Mouse (Mus musculus) C2C12 (cell line): ENCODE data around the gene Ssbp1. TPM values are rescaled to one million over a fixed set of nuclear protein-coding genes. Genes with fewer than 3 reads are reported as not detected.

Experiments used
- H3K27me3 ChIP-seq: one replicate; pipeline ENCODE4 v1.6.1; 2011; ENCODE audit not compliant: control insufficient read depth, insufficient read depth, insufficient read length
- H3K36me3 ChIP-seq: one replicate; pipeline ENCODE4 v1.6.1; 2011; ENCODE audit not compliant: control insufficient read depth, insufficient read depth
- H3K4me3 ChIP-seq: one replicate; pipeline ENCODE4 v1.5.1; 2011; ENCODE audit warnings: mild to moderate bottlenecking, control low read depth; ENCODE audit not compliant: poor library complexity, insufficient read depth, severe bottlenecking
- H3K79me2 ChIP-seq: one replicate; pipeline ENCODE4 v1.6.1; 2011; ENCODE audit not compliant: control insufficient read depth, insufficient read depth
- H3K79me3 ChIP-seq: one replicate; pipeline ENCODE4 v1.6.1; 2011; ENCODE audit warnings: low read depth, control low read depth
- H3ac ChIP-seq: one replicate; pipeline ENCODE3; 2011; ENCODE audit warnings: low read depth; ENCODE audit not compliant: control insufficient read depth, insufficient read length
- CEBPB ChIP-seq: IDR thresholded peaks from one replicate; pipeline ENCODE4 v1.6.1; 2011; ENCODE audit warnings: low read depth, mild to moderate bottlenecking, control low read depth, moderate library complexity
- CTCF ChIP-seq: IDR thresholded peaks from one replicate; pipeline ENCODE4 v1.5.1; 2011; ENCODE audit not compliant: control insufficient read depth, insufficient read depth, insufficient read length
- FOSL1 ChIP-seq: IDR thresholded peaks from one replicate; pipeline ENCODE4 v1.8.0; 2011; ENCODE audit warnings: mild to moderate bottlenecking, low read length; ENCODE audit not compliant: poor library complexity, insufficient read depth, severe bottlenecking
- MAX ChIP-seq: IDR thresholded peaks from one replicate; pipeline ENCODE4 v1.6.1; 2011; ENCODE audit warnings: mild to moderate bottlenecking, control low read depth
- MYOD1 ChIP-seq: IDR thresholded peaks from one replicate; pipeline ENCODE4 v1.6.1; 2011; ENCODE audit warnings: low read depth; ENCODE audit not compliant: control insufficient read depth, insufficient read length
- MYOG ChIP-seq: IDR thresholded peaks from one replicate; pipeline ENCODE4 v1.6.1; 2011; ENCODE audit not compliant: control insufficient read depth, insufficient read length; ENCODE audit errors: extremely low read depth
- USF1 ChIP-seq: IDR thresholded peaks from one replicate; pipeline ENCODE4 v1.6.1; 2011; ENCODE audit warnings: low read depth, mild to moderate bottlenecking, control low read depth, moderate library complexity
- polyA plus RNA-seq: library from polyadenylated mRNA; unstranded; fragments of >200 nt; fragmentation: generic; extraction: Trizol; gene quantifications from one replicate; pipeline ENCODE4 v1.2.1, GENCODE M21; 2012; ENCODE audit warnings: missing spikeins

Ssbp1 gene
- polyA plus RNA-seq, 1 experiment, result 40.5 TPM

GRCm38 (mm10) chr6:40479705-40480104 is 8.6 kb downstream of the Ssbp1 start:
- Histone ChIP-seq H3K27me3 (no peaks in the 10 kb centered on the region), H3K79me3 (no peaks in the 10 kb centered on the region), H3K36me3 (peaks cover 88% of the 10 kb centered on the region), H3K4me3 (no peak overlapping the region), H3ac (no peak overlapping the region), H3K79me2 (no peaks in the 10 kb centered on the region)
- no peak for TF ChIP-seq FOSL1
- TF ChIP-seq MYOG, result no peak
- no peak for TF ChIP-seq USF1
- TF ChIP-seq CEBPB, result no peak
- TF ChIP-seq CTCF, result no peak
- no peak for TF ChIP-seq MYOD1
- TF ChIP-seq MAX, result no peak

- no peak for TF ChIP-seq MAX
- no peak for TF ChIP-seq MYOD1
- TF ChIP-seq MYOG, result no peak
- TF ChIP-seq FOSL1, result no peak
- TF ChIP-seq CTCF, result no peak
- Histone ChIP-seq H3K79me2 (no peaks in the 10 kb centered on the region), H3K27me3 (no peaks in the 10 kb centered on the region), H3K36me3 (peaks cover 80% of the 10 kb centered on the region), H3ac (no peak overlapping the region), H3K79me3 (no peaks in the 10 kb centered on the region), H3K4me3 (no peak overlapping the region)
These were observed 11.2 kb downstream of the Ssbp1 start for GRCm38 (mm10) chr6:40482318-40482717.

GRCm38 (mm10) chr6:40490933-40491332 is 19.8 kb downstream of the Ssbp1 start, which contains the start of gene Tas2r137:
Gene Tas2r137 (plus strand): TSS chr6:40491233.
- no peak within 1 kb of the TSS for H3ac ChIP-seq
- H3K36me3 ChIP-seq, result peaks cover 3% of the 10 kb centered on the region
- TF ChIP-seq FOSL1, result no peak
- no peak for TF ChIP-seq MAX
- no peak for TF ChIP-seq MYOD1
- TF ChIP-seq USF1, result no peak
- no peak for TF ChIP-seq MYOG
- no peak for TF ChIP-seq CEBPB
- no peak for TF ChIP-seq CTCF
- H3K4me3 ChIP-seq, result no peak within 1 kb of the TSS
- H3K79me2 ChIP-seq, result no peaks in the 10 kb centered on the region
- H3K27me3 ChIP-seq, result no peaks in the 10 kb centered on the region
- no peaks in the 10 kb centered on the region for H3K79me3 ChIP-seq

- H3K79me3 ChIP-seq, result no peaks in the 10 kb centered on the region
- TF ChIP-seq CEBPB (no peak), FOSL1 (no peak), USF1 (no peak), MYOD1 (no peak), CTCF (no peak), MAX (no peak), MYOG (no peak)
- no peaks in the 10 kb centered on the region for H3K36me3 ChIP-seq
- H3K79me2 ChIP-seq, result no peaks in the 10 kb centered on the region
- H3K4me3 ChIP-seq, result no peak within 1 kb of the TSS
- H3K27me3 ChIP-seq, result no peaks in the 10 kb centered on the region
- no peak within 1 kb of the TSS for H3ac ChIP-seq
These were observed 22.1 kb downstream of the Ssbp1 start, which contains the start of gene Tas2r108 for GRCm38 (mm10) chr6:40493229-40493628. Gene Tas2r108 (plus strand): TSS chr6:40493529.

- no peaks in the 10 kb centered on the region for H3K79me3 ChIP-seq
These were observed 48.3 kb downstream of the Ssbp1 start, which contains the start of gene Prss37 for GRCm38 (mm10) chr6:40519408-40519807. Gene Prss37 (minus strand): TSS chr6:40519508.

More at GRCm38 (mm10) chr6:40519408-40519807, 48.3 kb downstream of the Ssbp1 start, which contains the start of gene Prss37:
- Histone ChIP-seq H3K36me3 (no peaks in the 10 kb centered on the region), H3K79me2 (no peaks in the 10 kb centered on the region), H3K27me3 (no peaks in the 10 kb centered on the region), H3K4me3 (no peak within 1 kb of the TSS), H3ac (no peak within 1 kb of the TSS)
- TF ChIP-seq MAX (no peak), MYOG (no peak), CTCF (no peak), FOSL1 (no peak), MYOD1 (no peak), CEBPB (no peak), USF1 (no peak)

Other genes starting within 250 kb of the Ssbp1 start
- gene Agk, start 146.2 kb upstream of the Ssbp1 start, polyA plus RNA-seq, result 11.0 TPM
- gene E330009J07Rik, start 35.2 kb upstream of the Ssbp1 start, polyA plus RNA-seq, result 0.82 TPM
- not detected for gene Wee2, start 32.3 kb upstream of the Ssbp1 start, polyA plus RNA-seq
- gene Tas2r137, start 19.9 kb downstream of the Ssbp1 start, polyA plus RNA-seq, result not detected
- gene Tas2r108, start 22.2 kb downstream of the Ssbp1 start, polyA plus RNA-seq, result not detected
- not detected for gene Prss37, start 48.2 kb downstream of the Ssbp1 start, polyA plus RNA-seq
- not detected for gene Olfr461, start 83.7 kb downstream of the Ssbp1 start, polyA plus RNA-seq
- not detected for gene Olfr460, start 98.1 kb downstream of the Ssbp1 start, polyA plus RNA-seq
- not detected for gene Clec5a, start 114.5 kb downstream of the Ssbp1 start, polyA plus RNA-seq
- gene Tas2r138, start 142.0 kb downstream of the Ssbp1 start, polyA plus RNA-seq, result not detected
- gene Mgam, start 157.5 kb downstream of the Ssbp1 start, polyA plus RNA-seq, result 0.54 TPM